ENCODE assay signal across 26 mouse cellular contexts in the genomic region with DNA sequence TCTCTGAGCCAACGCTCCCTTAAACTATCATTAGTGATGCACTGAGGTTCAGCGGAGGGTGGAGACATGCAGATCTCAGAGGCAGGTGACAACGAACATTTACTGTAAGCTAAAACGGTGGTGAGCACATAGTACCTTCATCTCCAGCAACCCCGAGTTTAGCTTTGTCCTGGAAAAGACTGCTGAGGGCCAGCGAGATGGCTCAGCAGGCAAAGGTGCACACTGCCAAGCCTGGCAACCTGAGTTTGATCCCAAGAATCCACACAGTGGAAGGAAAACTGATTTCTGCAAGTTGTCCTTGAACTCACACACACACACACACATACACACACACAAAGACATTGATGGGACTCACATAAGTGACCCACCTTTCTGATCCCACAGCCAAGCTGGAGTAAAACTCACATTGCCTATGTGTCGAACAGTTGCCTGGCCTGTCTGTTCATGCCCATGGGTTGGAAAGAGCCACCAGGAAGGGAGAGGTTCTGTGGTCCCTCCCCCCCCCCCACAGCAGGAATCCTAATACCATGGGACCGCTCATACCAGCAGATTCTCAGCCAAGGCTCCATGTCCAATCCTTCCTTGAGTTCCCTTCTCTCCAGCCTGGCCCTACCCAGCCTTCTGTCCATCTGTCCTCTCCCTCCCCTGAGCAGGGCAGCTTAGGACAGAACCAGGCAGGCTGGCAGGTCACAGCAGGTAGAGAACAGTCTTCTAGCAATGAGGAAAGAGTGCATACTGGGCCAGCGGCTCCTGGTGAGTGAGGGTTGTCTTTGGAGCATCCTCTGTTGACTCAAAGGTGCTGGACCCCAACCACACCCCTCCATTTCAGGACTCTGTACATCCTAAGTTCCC. TPM values are rescaled to one million over a fixed set of nuclear protein-coding genes. Genes with fewer than 3 reads are reported as not detected.
DNase-seq lines count a peak whose midpoint lies in the region; ATAC-seq lines count a peak whose summit lies in the region.
"Had no signal": no experiment of that assay in that cellular context is flagged by ENCODE, and none has a peak within 500 bp of the region (broad histone marks: within the 10 kb centered on the region; RNA-seq: fewer than 3 reads in every experiment).

No protein-coding gene starts in this region.

- H3K27ac ChIP-seq in embryonic facial prominence, embryonic 15.5 days (replicated peaks): 0 out of 2 replicates have a peak overlapping the region, but pooled peaks have one; percentile 34
- no peak overlapping the region for H3K27ac ChIP-seq in embryonic facial prominence, embryonic 10.5 days (replicated peaks)
- peak overlapping the region; percentile 57 for H3K27ac ChIP-seq in stomach, embryonic 15.5 days
- H3K27ac ChIP-seq: hindbrain, embryonic 12.5 days; kidney, embryonic 15.5 days; limb, embryonic 13.5 days; liver, embryonic 12.5 days; midbrain, embryonic 12.5 days had no signal

- H3K36me3 ChIP-seq in embryonic facial prominence, embryonic 15.5 days: no peaks in the 10 kb centered on the region
- no peaks in the 10 kb centered on the region for H3K36me3 ChIP-seq in embryonic facial prominence, embryonic 10.5 days (replicated peaks)
- no peaks in the 10 kb centered on the region for H3K36me3 ChIP-seq in stomach, embryonic 15.5 days
- H3K36me3 ChIP-seq: hindbrain, embryonic 12.5 days; kidney, embryonic 15.5 days; limb, embryonic 13.5 days; liver, embryonic 12.5 days; midbrain, embryonic 12.5 days had no signal

- H3K4me1 ChIP-seq in embryonic facial prominence, embryonic 15.5 days: 0 out of 2 replicates have a peak, but pooled peaks cover 3% of the 10 kb centered on the region
- H3K4me1 ChIP-seq in embryonic facial prominence, embryonic 10.5 days: no peaks in the 10 kb centered on the region
- H3K4me1 ChIP-seq in stomach, embryonic 15.5 days: 0 out of 2 replicates have a peak, but pooled peaks cover 8% of the 10 kb centered on the region
- H3K4me1 ChIP-seq: liver, embryonic 12.5 days had no signal

- no peak overlapping the region for H3K4me3 ChIP-seq in embryonic facial prominence, embryonic 15.5 days (replicated peaks)
- H3K4me3 ChIP-seq in embryonic facial prominence, embryonic 10.5 days: no peak overlapping the region
- no peak overlapping the region for H3K4me3 ChIP-seq in stomach, embryonic 15.5 days (replicated peaks)
- H3K4me3 ChIP-seq: hindbrain, embryonic 12.5 days; kidney, embryonic 15.5 days; limb, embryonic 13.5 days; liver, embryonic 12.5 days; midbrain, embryonic 12.5 days had no signal

- no peaks in the 10 kb centered on the region for H3K9me3 ChIP-seq in embryonic facial prominence, embryonic 15.5 days (replicated peaks)
- no peaks in the 10 kb centered on the region for H3K9me3 ChIP-seq in embryonic facial prominence, embryonic 10.5 days
- H3K9me3 ChIP-seq in stomach, embryonic 15.5 days: no peaks in the 10 kb centered on the region
- H3K9me3 ChIP-seq: hindbrain, embryonic 12.5 days; kidney, embryonic 15.5 days; liver, embryonic 12.5 days; midbrain, embryonic 12.5 days had no signal

- no peak for ATAC-seq in embryonic facial prominence, embryonic 15.5 days (ENCODE audit: insufficient number of reproducible peaks, low FRiP score, low TSS enrichment, low read depth)
- no peak for ATAC-seq in stomach, embryonic 15.5 days (ENCODE audit: insufficient read depth, low FRiP score, low read depth)
- ATAC-seq: forebrain, postnatal 0 days; intestine, postnatal 0 days; liver, embryonic 12.5 days had no signal

- no peak overlapping the region for H3K4me2 ChIP-seq in embryonic facial prominence, embryonic 15.5 days (replicated peaks)
- H3K4me2 ChIP-seq in stomach, embryonic 15.5 days: no peak overlapping the region
- H3K4me2 ChIP-seq: hindbrain, embryonic 12.5 days; kidney, embryonic 15.5 days; limb, embryonic 13.5 days; liver, embryonic 12.5 days; midbrain, embryonic 12.5 days had no signal

- no peaks in the 10 kb centered on the region for H3K27me3 ChIP-seq in embryonic facial prominence, embryonic 15.5 days
- H3K27me3 ChIP-seq in embryonic facial prominence, embryonic 10.5 days (replicated peaks; ENCODE audit: low read depth, poor library complexity, severe bottlenecking): no peaks in the 10 kb centered on the region
- H3K27me3 ChIP-seq in stomach, embryonic 15.5 days (replicated peaks): no peaks in the 10 kb centered on the region
- H3K27me3 ChIP-seq: hindbrain, embryonic 12.5 days; kidney, embryonic 15.5 days; limb, embryonic 13.5 days; liver, embryonic 12.5 days; midbrain, embryonic 12.5 days had no signal

- no peak overlapping the region for H3K9ac ChIP-seq in embryonic facial prominence, embryonic 15.5 days
- no peak overlapping the region for H3K9ac ChIP-seq in stomach, embryonic 15.5 days
- H3K9ac ChIP-seq: forebrain, postnatal 0 days; hindbrain, embryonic 12.5 days; kidney, embryonic 15.5 days; limb, embryonic 13.5 days; liver, embryonic 12.5 days; midbrain, embryonic 12.5 days had no signal

- 72% methylated on average over 9 of the region's 9 CpGs for WGBS in embryonic facial prominence, embryonic 15.5 days
- WGBS in embryonic facial prominence, embryonic 10.5 days: 91% methylated on average over 9 of the region's 9 CpGs
- 80% methylated on average over 9 of the region's 9 CpGs for WGBS in stomach, embryonic 15.5 days

- no peak for DNase-seq in embryonic facial prominence, embryonic 10.5 days (ENCODE audit: low spot score)
- peak; percentile 73 for DNase-seq in cerebellum, adult 8-10 months
- DNase-seq in lung, postnatal 25 days (ENCODE audit: low spot score): no peak
- no peak for DNase-seq in adrenal gland, postnatal 4 days (ENCODE audit: low spot score in 2 of 2)
- DNase-seq in retina, postnatal 1 day: no peak
- DNase-seq: adrenal gland, postnatal 36 days; forebrain, postnatal 0 days; gastrocnemius, postnatal 25 days; kidney, postnatal 36 days; layer of hippocampus, postnatal 36 days; lung, adult 18-20 months; lung, postnatal 14 days; right cerebral cortex, postnatal 25 days; spleen, adult 18-20 months; thymus, postnatal 36 days had no signal

RNA-seq across cellular contexts. Expression of a gene that starts 8.6 kb away (rescaled TPM):
- 1.1 and 1.6 TPM in 2 replicates for polyA plus RNA-seq in embryonic facial prominence, embryonic 15.5 days (2015; fragmentation: Nextera tagmentation; extraction: Ambion mirVana)
- 0.12 and 0.13 TPM in 2 replicates for polyA plus RNA-seq in embryonic facial prominence, embryonic 10.5 days (2016; fragmentation: Nextera tagmentation; extraction: Ambion mirVana)
- 0.62 and 0.69 TPM in 2 replicates for polyA plus RNA-seq in stomach, embryonic 15.5 days (2015; fragmentation: Nextera tagmentation; extraction: Ambion mirVana)
- total RNA-seq in adrenal gland, postnatal 4 days (2021): under 1 TPM; 0.11 to 0.22 TPM
- total RNA-seq: megakaryocyte, adult 5-6 weeks; monocyte, adult 5-6 weeks had no signal
- polyA plus RNA-seq: heart, embryonic 14.5 days; intestine, postnatal 0 days; liver, embryonic 12.5 days had no signal
